Mouse (Mus musculus) limb, embryonic 11.5 days (tissue): ENCODE results near the gene Wdpcp. TPM values are rescaled to one million over a fixed set of nuclear protein-coding genes. Genes with fewer than 3 reads are reported as not detected.

Source experiments
- ATAC-seq: fragments of 200-750 bp; cut with Nextera tagmentation; 2 replicates; pipeline ENCODE4 v1.8.0; 2017; ENCODE audit warnings: low read depth; ENCODE audit not compliant: insufficient number of reproducible peaks, low FRiP score, low TSS enrichment
- DNase-seq: peaks from one replicate; pipeline ENCODE4 v3.0.0-alpha.2; 2015; ENCODE audit warnings: low spot score
- H3K27ac ChIP-seq: fragments of 300-500 bp; sonication (generic); replicated peaks from 2 replicates; pipeline ENCODE4 v1.5.1; 2014; ENCODE audit warnings: low read depth, mild to moderate bottlenecking, low read length
- H3K27me3 ChIP-seq: fragments of 300-500 bp; sonication (generic); 2 replicates; pipeline ENCODE4 v1.6.1; 2014; ENCODE audit warnings: mild to moderate bottlenecking, low read length, mixed read lengths; ENCODE audit not compliant: control insufficient read depth, insufficient read depth
- H3K36me3 ChIP-seq: fragments of 300-500 bp; sonication (generic); 2 replicates; pipeline ENCODE4 v1.6.1; 2014; ENCODE audit warnings: mild to moderate bottlenecking, low read length, moderate library complexity, mixed read lengths; ENCODE audit not compliant: control insufficient read depth, insufficient read depth
- H3K4me1 ChIP-seq: fragments of 300-500 bp; sonication (generic); 2 replicates; pipeline ENCODE4 v1.6.1; 2014; ENCODE audit warnings: low read length, mixed read lengths; ENCODE audit not compliant: control insufficient read depth, insufficient read depth
- H3K4me2 ChIP-seq: fragments of 300-500 bp; sonication (generic); 2 replicates; pipeline ENCODE4 v1.6.1; 2014; ENCODE audit warnings: low read depth, mild to moderate bottlenecking, moderate library complexity; ENCODE audit not compliant: severe bottlenecking
- H3K4me3 ChIP-seq: fragments of 300-500 bp; sonication (generic); 2 replicates; pipeline ENCODE4 v1.5.1; 2014; ENCODE audit warnings: low read depth, low read length
- H3K9ac ChIP-seq: fragments of 300-500 bp; sonication (generic); 2 replicates; pipeline ENCODE4 v1.6.1; 2014; ENCODE audit warnings: mild to moderate bottlenecking, low read length
- H3K9me3 ChIP-seq: fragments of 300-500 bp; sonication (generic); 2 replicates; pipeline ENCODE4 v1.6.1; 2016; ENCODE audit warnings: low read length; ENCODE audit not compliant: control insufficient read depth
- WGBS: fragments of 180-500 bp; shearing (Covaris S2); extraction: QIAGEN DNeasy Blood & Tissue Kit; methylation state at CpG from one replicate; pipeline ENCODE4 v1.1.7; 2014; 5-methylcytosine and 5-hydroxymethylcytosine counted together
- polyA plus RNA-seq: library from polyadenylated mRNA; unstranded; fragments of >200 nt; fragmentation: Nextera tagmentation; extraction: Ambion mirVana; gene quantifications from 2 replicates; pipeline ENCODE4 v1.2.1, GENCODE M21; 2014

Wdpcp gene
- polyA plus RNA-seq, 1 experiment from 2014 or later = 7.5 TPM

GRCm38 (mm10) chr11:21563617-21564325, 8.3 kb upstream of the Wdpcp start:
- Histone ChIP-seq H3K4me3 (no peak overlapping the region), H3K4me2 (no peak overlapping the region), H3K9me3 (no peaks in the 10 kb centered on the region), H3K4me1 (no peaks in the 10 kb centered on the region), H3K9ac (no peak overlapping the region), H3K27me3 (no peaks in the 10 kb centered on the region), H3K27ac (no peak overlapping the region), H3K36me3 (peaks cover 4% of the 10 kb centered on the region)
- ATAC-seq (no peak), DNase-seq (no peak)
- 86% methylated on average over 4 of the region's 4 CpGs for WGBS

GRCm38 (mm10) chr11:21564681-21565405, 7.2 kb upstream of the Wdpcp start:
- H3K36me3 ChIP-seq = peaks cover 2% of the 10 kb centered on the region; the same call in 1 of the 2 replicates
- no peak for DNase-seq
- no peak overlapping the region for H3K4me3 ChIP-seq
- H3K27ac ChIP-seq = no peak overlapping the region
- ATAC-seq = no peak
- 92% methylated on average over 9 of the region's 9 CpGs for WGBS
- no peaks in the 10 kb centered on the region for H3K9me3 ChIP-seq
- no peak overlapping the region for H3K9ac ChIP-seq
- H3K27me3 ChIP-seq = no peaks in the 10 kb centered on the region
- H3K4me2 ChIP-seq = no peak overlapping the region
- no peaks in the 10 kb centered on the region; the same call in 1 of the 2 replicates for H3K4me1 ChIP-seq

- H3K4me1 ChIP-seq = peaks cover 4% of the 10 kb centered on the region; the same call in 1 of the 2 replicates
- H3K36me3 ChIP-seq = no peaks in the 10 kb centered on the region
- 84% methylated on average over 6 of the region's 6 CpGs for whole genome bisulfite sequencing
- DNase-seq = no peak
- no peak overlapping the region for H3K4me3 ChIP-seq
- no peaks in the 10 kb centered on the region for H3K9me3 ChIP-seq
- no peak overlapping the region for H3K9ac ChIP-seq
- ATAC-seq = no peak
- no peaks in the 10 kb centered on the region for H3K27me3 ChIP-seq
- no peak overlapping the region for H3K4me2 ChIP-seq
- no peak overlapping the region for H3K27ac ChIP-seq
Observed at GRCm38 (mm10) chr11:21566934-21567333, 5.1 kb upstream of the Wdpcp start.

DNA sequence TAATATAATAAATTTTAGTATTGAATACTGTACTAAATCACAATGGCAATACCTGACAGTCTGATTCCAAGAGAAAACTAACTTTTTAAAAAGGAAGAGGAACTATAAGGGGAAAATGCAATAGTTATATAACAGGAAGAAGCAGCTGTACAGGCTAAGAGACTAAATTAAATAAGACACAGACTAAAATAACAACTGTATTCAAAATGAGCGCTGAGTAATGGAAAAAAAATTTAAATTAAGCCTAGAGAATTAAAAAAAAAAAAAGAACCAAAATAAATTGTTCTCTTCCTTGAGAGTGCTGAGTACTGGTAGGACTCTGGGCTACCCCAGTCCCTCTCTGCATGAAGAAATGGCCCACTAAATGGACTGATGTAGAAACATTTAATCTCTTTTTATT, 4.3 kb upstream of the Wdpcp start:
- WGBS = 97% methylated on average over 1 of the region's 1 CpGs
- no peak overlapping the region for H3K4me3 ChIP-seq
- DNase-seq (no peak), ATAC-seq (no peak)
- H3K9ac ChIP-seq = no peak overlapping the region
- no peaks in the 10 kb centered on the region for H3K27me3 ChIP-seq
- no peak overlapping the region for H3K4me2 ChIP-seq
- no peaks in the 10 kb centered on the region for H3K36me3 ChIP-seq
- H3K4me1 ChIP-seq = peaks cover 4% of the 10 kb centered on the region; the same call in 1 of the 2 replicates
- no peaks in the 10 kb centered on the region for H3K9me3 ChIP-seq
- H3K27ac ChIP-seq = no peak overlapping the region

GRCm38 (mm10) chr11:21569002-21569401, 3.0 kb upstream of the Wdpcp start:
- Histone ChIP-seq H3K9ac (no peak overlapping the region), H3K9me3 (no peaks in the 10 kb centered on the region), H3K4me1 (peaks cover 4% of the 10 kb centered on the region; the same call in 1 of the 2 replicates), H3K4me3 (no peak overlapping the region), H3K36me3 (no peaks in the 10 kb centered on the region), H3K27ac (no peak overlapping the region), H3K4me2 (no peak overlapping the region), H3K27me3 (no peaks in the 10 kb centered on the region)
- ATAC-seq (no peak), DNase-seq (no peak)
- WGBS = 79% methylated on average over 5 of the region's 5 CpGs

DNA sequence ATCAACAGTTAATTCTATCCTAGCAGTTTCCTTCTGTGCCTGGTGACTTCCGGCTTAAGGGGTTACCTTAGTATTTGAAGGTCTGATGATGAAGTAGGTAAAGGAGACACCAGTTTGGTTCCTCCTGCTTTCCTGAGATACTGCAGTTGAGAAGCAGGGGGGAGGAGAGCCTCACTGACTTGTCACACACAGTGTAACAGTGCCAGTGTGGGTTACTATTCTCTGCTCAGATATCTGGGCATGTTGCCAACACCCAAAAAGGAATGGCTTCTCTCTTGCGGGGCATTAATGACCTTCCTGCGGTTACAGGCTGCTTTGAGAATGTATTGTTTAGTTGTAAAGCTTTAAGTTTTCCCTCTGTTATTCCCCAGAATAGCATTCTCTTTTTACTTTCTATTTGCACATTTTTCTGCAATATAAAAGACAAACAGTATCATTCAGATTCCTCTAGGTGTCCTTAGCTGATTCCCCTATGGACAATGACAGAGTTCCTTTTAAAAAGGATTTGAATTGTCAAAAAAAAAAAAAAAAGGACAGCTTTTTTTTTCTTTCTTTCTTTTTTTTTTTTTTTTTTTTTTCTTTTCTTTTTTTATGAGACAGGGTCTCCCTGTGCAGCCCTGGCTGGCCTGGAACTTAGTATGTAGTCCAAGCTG, 2.5 kb upstream of the Wdpcp start:
- ATAC-seq (no peak), DNase-seq (no peak)
- no peaks in the 10 kb centered on the region for H3K36me3 ChIP-seq
- H3K4me3 ChIP-seq = no peak overlapping the region
- H3K4me2 ChIP-seq = no peak overlapping the region
- H3K27ac ChIP-seq = no peak overlapping the region
- no peak overlapping the region for H3K9ac ChIP-seq
- 79% methylated on average over 3 of the region's 3 CpGs for WGBS
- peaks cover 4% of the 10 kb centered on the region; the same call in 1 of the 2 replicates for H3K4me1 ChIP-seq
- H3K9me3 ChIP-seq = no peaks in the 10 kb centered on the region
- no peaks in the 10 kb centered on the region for H3K27me3 ChIP-seq

DNA sequence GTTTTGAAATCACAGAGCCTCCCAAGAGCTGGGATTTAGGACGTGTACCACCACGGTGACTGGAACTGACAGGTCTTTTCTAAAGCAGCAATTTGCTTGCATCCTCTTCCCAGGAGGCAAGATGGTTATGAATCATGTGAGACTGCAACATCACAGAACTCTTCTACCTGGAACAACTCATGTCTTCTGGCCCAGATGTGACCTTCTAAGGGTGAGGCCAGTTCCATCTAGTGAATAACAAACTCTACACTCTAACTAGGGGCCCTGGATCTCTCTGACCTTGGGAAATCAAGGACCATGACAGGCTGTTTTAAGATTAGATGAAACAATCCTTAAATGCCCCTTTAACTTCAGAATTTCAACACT, 1.9 kb upstream of the Wdpcp start:
- H3K9ac ChIP-seq = no peak overlapping the region
- peaks cover 4% of the 10 kb centered on the region; the same call in 1 of the 2 replicates for H3K4me1 ChIP-seq
- no peak for DNase-seq
- H3K4me2 ChIP-seq = no peak overlapping the region
- H3K4me3 ChIP-seq = no peak overlapping the region
- H3K9me3 ChIP-seq = no peaks in the 10 kb centered on the region
- no peak for ATAC-seq
- H3K36me3 ChIP-seq = no peaks in the 10 kb centered on the region
- H3K27ac ChIP-seq = no peak overlapping the region
- no peaks in the 10 kb centered on the region for H3K27me3 ChIP-seq
- WGBS = 91% methylated on average over 2 of the region's 2 CpGs

DNA sequence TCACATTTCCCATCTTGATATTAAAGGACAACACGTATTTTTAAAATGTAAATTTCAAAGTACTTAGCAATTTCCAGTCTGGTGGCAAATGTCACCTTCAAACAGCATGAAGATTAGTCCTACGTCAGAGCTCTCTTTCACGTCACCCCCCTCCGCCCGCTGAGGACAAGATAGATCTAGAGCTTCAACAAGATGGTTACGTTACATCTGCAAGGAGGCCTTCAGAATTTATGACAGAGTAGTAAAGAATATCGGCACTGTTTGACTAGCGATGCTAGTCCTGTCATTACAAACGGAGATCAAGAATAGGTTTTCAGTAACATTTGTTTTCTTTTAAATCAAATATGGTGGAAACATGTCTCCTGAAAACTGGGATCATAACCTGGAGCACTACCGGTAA, 1.1 kb upstream of the Wdpcp start:
- no peaks in the 10 kb centered on the region for H3K9me3 ChIP-seq
- H3K4me2 ChIP-seq = peak overlapping the region; percentile 85
- no peaks in the 10 kb centered on the region for H3K27me3 ChIP-seq
- peaks cover 4% of the 10 kb centered on the region; the same call in 1 of the 2 replicates for H3K4me1 ChIP-seq
- H3K36me3 ChIP-seq = no peaks in the 10 kb centered on the region
- WGBS = 11% methylated on average over 10 of the region's 10 CpGs
- DNase-seq = no peak
- ATAC-seq = no peak
- H3K27ac ChIP-seq = no peak overlapping the region
- peak overlapping the region; percentile 72 for H3K4me3 ChIP-seq
- H3K9ac ChIP-seq = peak overlapping the region; percentile 72
